Mouse (Mus musculus) embryonic stem cell, embryonic (primary cell): ENCODE data around the gene Lamb3.
"Not testable (repeated sequence)": the region's sequence is repeated elsewhere in the genome, so short reads cannot be mapped to it uniquely, and the experiment has no call there.

Experiments
- CTCF ChIA-PET, 4 experiments: fragments of 300-600 bp in 2 of 4; fragments of 350-600 bp in 2 of 4; sonication (Branson Sonifier 250); formaldehyde crosslinking; loops; one replicate each; lab custom pipeline; 2022; ENCODE audit warnings: inconsistent platforms in 2 of 4; lab: Charles Lee
- POLR2A ChIA-PET, 4 experiments: fragments of 300-600 bp in 2 of 4; fragments of 350-600 bp in 2 of 4; sonication (Branson Sonifier 250); formaldehyde crosslinking; loops; one replicate each; lab custom pipeline; 2022; ENCODE audit warnings: antibody characterized with exemption in 4 of 4, inconsistent platforms in 1 of 4; lab: Charles Lee

Lamb3 gene

DNA sequence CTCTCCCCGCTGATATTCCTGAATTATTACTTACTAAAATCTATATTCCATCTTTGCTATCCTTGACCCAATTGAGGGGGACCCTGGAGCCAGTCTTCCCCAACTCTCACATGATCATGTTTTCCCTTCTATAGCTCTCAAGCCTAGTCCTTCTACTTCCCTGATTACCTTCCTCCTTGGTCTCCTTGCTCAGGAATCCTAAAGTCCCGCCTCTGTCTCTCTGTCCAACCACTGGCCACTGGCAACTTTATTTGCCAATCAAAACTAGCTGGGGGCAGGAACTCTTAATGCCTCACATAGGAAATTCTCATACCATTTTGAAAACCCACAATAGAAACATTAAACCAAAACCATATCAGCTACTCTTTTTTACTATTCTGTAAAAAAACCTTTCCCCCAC is 73.8 kb downstream of the Lamb3 start:
- CTCF ChIA-PET = interaction anchor here in 1 of 4 experiments (0.7 to 0.8 kb wide), 2 partner anchors 95 to 1618 kb away, joined by 3 to 4 read pairs; no protein-coding TSS in a partner anchor
- POLR2A ChIA-PET = interaction anchor here in 1 of 4 experiments (1.4 kb wide), 1 partner anchor 9 kb away, joined by 4 read pairs; the partner anchor contains the start of gene G0s2

GRCm38 (mm10) chr1:193284228-193284779 is 76.8 kb downstream of the Lamb3 start:
- ChIA-PET CTCF (no interaction called here), POLR2A (no interaction called here)

GRCm38 (mm10) chr1:193285766-193286325 is 78.3 kb downstream of the Lamb3 start:
- POLR2A ChIA-PET = interaction anchor here in 1 of 4 experiments (0.6 kb wide), 1 partner anchor 143 kb away, joined by 3 read pairs; no protein-coding TSS in a partner anchor

GRCm38 (mm10) chr1:193287578-193287977 is 80.1 kb downstream of the Lamb3 start:
- ChIA-PET POLR2A (no interaction called here), CTCF (no interaction called here)

More at GRCm38 (mm10) chr1:193285766-193286325, 78.3 kb downstream of the Lamb3 start:
- CTCF ChIA-PET = not testable (repeated sequence)

GRCm38 (mm10) chr1:193289076-193289475 is 81.6 kb downstream of the Lamb3 start:
- ChIA-PET POLR2A (no interaction called here), CTCF (no interaction called here)

DNA sequence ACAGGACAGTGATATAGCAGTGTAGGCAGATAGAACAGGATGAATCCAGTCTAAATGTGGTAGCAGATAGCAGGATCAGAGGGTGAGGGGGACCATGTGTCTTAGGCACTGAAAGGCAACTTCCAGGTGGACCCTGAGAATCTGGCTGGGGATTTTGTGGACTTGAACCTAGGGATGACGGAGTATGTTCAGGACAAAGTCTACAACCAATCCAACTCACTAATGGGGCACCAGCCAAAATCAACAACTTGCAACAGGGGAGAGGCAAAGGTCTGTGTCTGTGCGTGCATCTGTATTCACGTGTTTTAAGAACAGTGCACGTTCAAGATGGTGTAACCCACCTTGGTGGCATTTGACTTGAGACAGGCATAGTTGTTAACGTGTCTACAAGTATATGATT is 82.4 kb downstream of the Lamb3 start:
- POLR2A ChIA-PET = no interaction called here
- CTCF ChIA-PET = no interaction called here

GRCm38 (mm10) chr1:193290686-193291085 is 83.2 kb downstream of the Lamb3 start:
- ChIA-PET POLR2A (interaction anchor here in 1 of 4 experiments (0.6 to 0.7 kb wide), 2 partner anchors 19 to 469 kb away, joined by 3 to 4 read pairs; no protein-coding TSS in a partner anchor), CTCF (no interaction called here)

GRCm38 (mm10) chr1:193293039-193293438 is 85.5 kb downstream of the Lamb3 start:
- ChIA-PET CTCF (no interaction called here), POLR2A (interaction anchor here in 2 of 4 experiments (0.7 to 2.1 kb wide), 2 partner anchors 9 to 29 kb away, joined by 3 to 5 read pairs; no protein-coding TSS in a partner anchor)

GRCm38 (mm10) chr1:193293926-193294325 is 86.4 kb downstream of the Lamb3 start:
- CTCF ChIA-PET = interaction anchor here in 1 of 4 experiments (0.7 kb wide), 1 partner anchor 305 kb away, joined by 3 read pairs; no protein-coding TSS in a partner anchor
- POLR2A ChIA-PET = interaction anchor here in 1 of 4 experiments (0.8 kb wide), 1 partner anchor 89 kb away, joined by 3 read pairs; no protein-coding TSS in a partner anchor

DNA sequence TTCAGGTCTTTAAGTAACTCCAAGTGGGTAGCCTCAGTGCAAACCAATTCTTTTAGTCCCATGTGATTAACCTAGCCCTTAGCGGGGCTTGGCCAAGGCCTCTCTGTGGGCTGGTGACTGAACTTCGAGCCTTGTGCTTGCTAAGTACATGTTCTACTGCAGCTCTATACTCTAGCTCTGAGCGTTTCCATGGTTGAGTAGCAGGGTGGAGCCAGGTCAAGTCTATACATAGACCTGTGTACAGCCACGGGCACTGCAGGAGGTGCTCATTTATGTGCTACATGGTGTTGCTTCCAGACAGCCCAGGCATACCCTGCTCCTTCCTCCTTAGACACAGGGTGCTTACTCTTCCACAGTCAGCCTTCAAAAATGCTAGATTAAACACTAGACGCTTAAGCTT is 88.4 kb downstream of the Lamb3 start:
- CTCF ChIA-PET = interaction anchor here in 3 of 4 experiments (0.6 to 1.1 kb wide), 3 partner anchors 17 to 1178 kb away, joined by 3 to 7 read pairs (median 3); no protein-coding TSS in a partner anchor
- POLR2A ChIA-PET = interaction anchor here in 1 of 4 experiments (1.7 kb wide), 1 partner anchor 44 kb away, joined by 4 read pairs; no protein-coding TSS in a partner anchor

DNA sequence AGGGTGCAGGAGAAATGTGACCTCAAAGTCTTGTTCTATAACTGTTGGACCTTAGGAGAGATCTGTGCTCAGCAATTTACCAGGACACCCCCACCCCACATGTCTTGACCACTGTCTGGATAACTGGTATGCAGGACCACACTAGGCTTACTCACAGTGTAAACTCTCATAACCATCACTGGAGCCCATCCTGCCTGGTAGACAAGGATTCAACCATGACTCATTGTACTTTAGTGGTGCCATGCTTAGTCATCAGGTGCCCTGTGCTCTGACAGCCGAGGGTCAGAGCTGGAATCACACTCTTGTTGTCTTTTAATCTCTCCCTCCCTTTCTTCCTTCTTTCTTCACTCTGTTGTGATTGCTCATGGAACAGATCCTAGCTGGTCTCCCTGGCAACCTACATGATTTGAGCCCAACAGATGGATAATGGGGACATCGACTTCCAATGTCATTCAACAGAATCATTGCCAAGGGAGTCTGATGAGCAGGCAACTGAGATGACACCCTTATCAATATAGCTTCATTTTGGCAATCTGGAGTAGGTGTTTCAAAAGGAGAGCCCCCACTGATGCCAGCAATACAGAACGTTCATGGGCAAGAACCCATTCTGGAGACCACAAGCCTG is 90.8 kb downstream of the Lamb3 start:
- CTCF ChIA-PET = no interaction called here

DNA sequence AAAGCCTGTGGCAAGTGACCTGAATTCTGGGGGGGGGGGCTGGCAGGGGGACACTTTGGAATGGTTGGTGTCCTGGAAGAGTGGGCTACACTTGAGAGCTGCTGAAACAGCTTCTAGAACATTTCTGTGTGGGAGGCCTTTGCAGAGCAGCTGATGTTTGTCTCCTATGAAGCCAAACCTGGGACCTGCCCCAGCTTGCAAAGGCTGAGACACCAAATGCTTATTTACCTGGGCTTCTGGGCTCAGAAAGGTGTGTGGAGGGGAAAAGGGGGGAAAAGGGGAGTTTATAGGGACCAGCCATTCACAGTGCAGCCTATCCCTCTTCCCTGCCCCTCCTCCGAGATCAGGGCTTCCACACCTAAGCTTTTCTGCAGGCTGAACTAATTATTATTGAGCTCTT is 92.5 kb downstream of the Lamb3 start:
- ChIA-PET CTCF (interaction anchor here in 3 of 4 experiments (0.6 to 0.7 kb wide), 4 partner anchors 24 to 1734 kb away, joined by 3 to 5 read pairs (median 3); no protein-coding TSS in a partner anchor), POLR2A (interaction anchor here in 3 of 4 experiments (0.6 to 0.9 kb wide), 5 partner anchors 25 to 554 kb away, joined by 3 to 13 read pairs (median 4); no protein-coding TSS in a partner anchor)

More for the DNA sequence above, 90.8 kb downstream of the Lamb3 start:
- POLR2A ChIA-PET = no interaction called here

GRCm38 (mm10) chr1:193301216-193302092 is 94.0 kb downstream of the Lamb3 start:
- POLR2A ChIA-PET = interaction anchor here in 2 of 4 experiments (0.9 to 1.6 kb wide), 4 partner anchors 9 to 29 kb away, joined by 3 to 5 read pairs (median 4); partner anchors contain the start of gene G0s2 (in 1 of the 2)
- CTCF ChIA-PET = interaction anchor here in 2 of 4 experiments (0.6 to 1.8 kb wide), 5 partner anchors 23 to 1460 kb away, joined by 3 to 7 read pairs (median 5); no protein-coding TSS in a partner anchor

DNA sequence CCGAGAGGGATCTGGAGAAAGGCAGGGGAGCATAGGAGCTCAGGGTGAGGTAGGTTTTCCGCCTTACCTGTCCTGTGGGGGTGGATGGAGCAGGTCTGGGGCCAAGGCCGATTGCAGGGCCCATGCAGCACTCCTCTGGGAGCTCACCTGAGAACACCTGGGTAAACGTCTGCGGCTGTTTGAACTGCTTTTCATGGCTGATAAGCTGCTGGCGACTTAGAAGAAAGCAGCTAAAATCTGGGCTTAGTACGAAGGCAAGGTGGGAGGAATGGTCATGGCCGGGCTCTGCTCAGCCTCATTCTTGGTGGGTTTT is 94.5 kb downstream of the Lamb3 start:
- POLR2A ChIA-PET = interaction anchor here in 2 of 4 experiments (0.9 to 1.6 kb wide), 4 partner anchors 9 to 29 kb away, joined by 3 to 5 read pairs (median 4); partner anchors contain the start of gene G0s2 (in 1 of the 2)
- CTCF ChIA-PET = interaction anchor here in 2 of 4 experiments (0.6 to 1.8 kb wide), 5 partner anchors 22 to 1459 kb away, joined by 3 to 7 read pairs (median 5); no protein-coding TSS in a partner anchor

DNA sequence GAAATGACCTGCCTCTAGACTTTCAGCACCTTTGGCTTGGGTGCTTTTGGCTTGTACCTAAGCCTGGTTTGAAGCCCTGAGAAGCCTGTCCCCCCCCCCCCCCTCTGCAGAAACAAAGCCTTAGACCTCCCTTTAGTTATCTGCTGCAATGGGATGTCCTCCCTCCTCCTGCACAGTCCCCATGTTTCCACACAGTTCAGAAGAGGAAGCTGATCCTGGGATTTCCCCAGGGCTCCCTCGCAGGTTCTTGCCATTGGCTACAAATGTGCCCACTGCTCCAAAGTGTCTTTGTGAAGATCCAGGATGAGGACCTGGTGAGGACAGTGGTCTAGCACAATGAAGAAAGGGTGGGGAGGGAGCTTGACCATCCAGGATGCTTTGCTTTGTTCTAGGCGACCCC is 95.6 kb downstream of the Lamb3 start:
- ChIA-PET POLR2A (interaction anchor here in 1 of 4 experiments (0.7 kb wide), 1 partner anchor 1065 kb away, joined by 3 read pairs; no protein-coding TSS in a partner anchor), CTCF (interaction anchor here in 2 of 4 experiments (0.6 to 1.8 kb wide), 2 partner anchors 73 to 873 kb away, joined by 5 read pairs; no protein-coding TSS in a partner anchor)

DNA sequence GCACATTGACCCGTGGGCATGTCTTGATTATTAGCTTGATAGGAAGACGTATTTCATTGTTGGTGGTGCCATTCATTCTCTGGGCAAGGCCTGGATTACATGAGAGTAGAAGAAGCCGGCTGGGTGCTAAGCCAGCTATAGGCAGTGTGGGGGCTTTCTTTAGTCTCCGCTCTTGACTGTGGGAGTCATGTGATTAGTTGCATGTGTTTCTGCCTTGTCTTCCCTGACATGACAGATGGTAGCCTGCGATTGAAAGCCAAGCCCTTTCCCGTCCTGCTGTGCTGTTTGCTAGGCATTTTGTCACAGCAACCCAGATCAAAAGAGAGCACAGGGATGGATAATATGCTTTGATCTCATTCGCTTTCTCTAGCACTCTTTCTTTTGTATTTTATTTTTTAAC is 97.9 kb downstream of the Lamb3 start:
- ChIA-PET CTCF (no interaction called here), POLR2A (no interaction called here)

- ChIA-PET CTCF (no interaction called here), POLR2A (no interaction called here)
These were observed 99.3 kb downstream of the Lamb3 start for GRCm38 (mm10) chr1:193306832-193307231.
